Mouse (Mus musculus): ENCODE data around the gene Zfp64.

The Zfp64 gene

DNA sequence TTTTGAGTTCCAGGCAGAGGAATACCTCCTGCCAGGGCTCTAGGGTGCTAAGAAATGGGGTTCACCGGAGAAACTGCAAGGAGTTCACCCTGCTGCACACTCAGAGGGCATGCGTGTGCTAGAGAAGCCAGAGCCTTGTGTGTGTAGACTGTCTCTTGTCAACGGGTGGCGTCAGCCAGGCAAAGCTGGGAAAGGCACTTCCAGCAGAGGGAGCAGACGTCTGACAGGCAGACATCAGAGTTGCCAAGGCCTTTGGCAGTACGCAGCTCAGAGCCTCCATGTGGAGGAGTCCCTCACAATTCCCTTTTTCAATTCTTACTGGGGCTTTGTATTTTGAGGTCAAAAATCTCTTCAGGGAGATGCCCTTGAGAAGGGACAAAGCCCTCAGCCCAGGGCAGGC is 6.9 kb downstream of the Zfp64 start:
- no peak for DNase-seq (ENCODE audit: low read depth, low spot score)

DNA sequence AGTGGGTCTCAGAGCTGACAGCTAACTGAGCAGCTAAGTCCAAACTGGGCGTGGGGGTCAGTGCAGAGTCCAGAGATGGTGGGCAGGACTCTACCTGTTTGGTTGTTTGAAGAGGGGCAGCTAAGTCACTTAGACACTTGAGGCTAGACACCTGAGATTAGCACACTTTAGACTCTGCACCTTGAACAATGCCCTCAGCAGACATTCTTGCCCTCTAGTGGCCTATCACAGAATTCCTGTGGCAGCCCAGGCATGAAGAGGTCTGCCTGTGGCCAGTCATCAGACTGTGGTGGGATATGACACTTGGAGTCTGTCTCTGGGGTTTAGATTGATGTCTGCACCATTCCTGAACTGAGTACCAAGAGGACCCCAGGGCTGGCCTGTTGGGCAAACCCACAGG is 7.7 kb downstream of the Zfp64 start:
- no peak for DNase-seq (ENCODE audit: low read depth, low spot score)

- DNase-seq (ENCODE audit: low read depth, low spot score) = peak; percentile 52
Measured at GRCm38 (mm10) chr2:168944011-168944410, 11.4 kb downstream of the Zfp64 start.

- DNase-seq (ENCODE audit: low read depth, low spot score) = no peak
Measured at GRCm38 (mm10) chr2:168939941-168940340, 15.4 kb downstream of the Zfp64 start.

DNA sequence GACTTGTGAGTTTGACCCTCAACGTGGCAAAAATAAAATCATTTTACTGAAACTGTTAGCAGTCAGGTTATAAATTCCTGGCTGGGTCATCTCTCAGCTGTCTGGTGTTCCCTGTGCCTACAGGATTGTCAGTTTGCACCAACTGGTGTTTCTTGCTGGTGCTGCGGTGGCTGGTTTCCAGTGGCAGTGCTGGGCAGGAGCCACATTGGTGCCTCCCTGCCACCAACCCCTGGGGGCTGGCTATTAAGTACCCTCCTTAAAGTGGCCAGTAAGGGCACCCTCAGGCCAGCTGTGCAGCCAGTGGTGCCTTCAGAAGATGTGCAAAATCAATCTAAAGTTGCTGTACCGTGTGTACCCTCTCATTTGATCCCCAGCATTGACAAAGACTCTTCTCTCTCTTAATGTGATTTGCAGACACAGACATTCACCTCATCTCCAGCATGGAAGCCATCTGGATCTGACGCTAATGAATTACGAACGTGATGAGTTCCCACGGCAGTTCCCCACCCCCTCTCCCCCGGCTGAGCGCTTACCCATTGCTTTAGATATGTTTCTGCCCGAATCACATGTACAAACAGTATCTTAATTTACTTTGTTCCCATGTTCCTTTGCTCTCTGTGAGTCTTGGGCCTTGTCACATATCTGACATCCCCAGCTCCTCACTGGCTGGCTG is 16.0 kb downstream of the Zfp64 start:
- DNase-seq (ENCODE audit: low read depth, low spot score) = peak; percentile 38

GRCm38 (mm10) chr2:168936896-168937295 is 18.5 kb downstream of the Zfp64 start:
- DNase-seq (ENCODE audit: low read depth, low spot score) = no peak

DNA sequence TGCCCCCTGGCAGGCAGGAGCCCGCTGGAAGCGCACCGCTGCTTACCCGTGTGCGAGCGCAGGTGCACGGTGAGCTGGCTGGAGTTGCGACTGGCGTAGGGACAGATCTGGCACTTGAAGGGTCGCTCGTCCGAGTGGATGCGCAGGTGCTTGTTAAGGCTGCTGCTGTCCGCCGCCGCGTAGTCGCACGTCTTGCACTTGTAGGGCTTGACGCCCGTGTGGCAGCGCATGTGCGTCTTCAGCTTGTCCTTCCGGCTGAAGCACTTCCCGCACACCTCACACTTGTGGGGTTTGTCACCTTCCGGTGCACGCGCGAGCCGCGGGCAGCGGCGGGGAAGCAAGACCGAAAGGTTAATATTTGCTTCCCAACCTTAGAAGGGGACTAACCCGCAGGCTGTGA is 20.2 kb downstream of the Zfp64 start:
- DNase-seq (ENCODE audit: low read depth, low spot score) = no peak

DNA sequence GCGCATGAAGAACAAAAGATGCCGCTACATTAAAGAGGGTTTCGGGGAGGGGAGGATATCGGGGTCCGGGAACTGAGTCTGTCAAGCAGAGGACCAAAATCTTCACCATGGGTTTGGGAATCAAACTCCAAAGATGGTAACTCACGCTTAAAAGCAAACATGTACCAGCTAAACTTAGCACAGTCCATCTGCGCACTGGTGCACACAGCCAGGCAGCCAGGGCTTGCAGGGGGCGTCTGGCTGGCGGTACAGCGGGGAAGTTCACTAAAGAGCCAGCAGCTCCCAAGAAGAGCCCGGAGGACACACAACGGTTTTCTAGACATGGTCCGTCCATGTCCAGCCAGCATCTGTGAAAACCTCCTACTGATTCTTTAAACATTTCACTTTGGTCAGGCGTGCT is 23.7 kb downstream of the Zfp64 start:
- peak; percentile 77 for DNase-seq (ENCODE audit: low read depth, low spot score)

- DNase-seq (ENCODE audit: low read depth, low spot score) = peak; percentile 78
Measured at GRCm38 (mm10) chr2:168929691-168930090, 25.7 kb downstream of the Zfp64 start.

- no peak for DNase-seq (ENCODE audit: low read depth, low spot score)
Measured at GRCm38 (mm10) chr2:168927401-168927800, 28.0 kb downstream of the Zfp64 start.

DNA sequence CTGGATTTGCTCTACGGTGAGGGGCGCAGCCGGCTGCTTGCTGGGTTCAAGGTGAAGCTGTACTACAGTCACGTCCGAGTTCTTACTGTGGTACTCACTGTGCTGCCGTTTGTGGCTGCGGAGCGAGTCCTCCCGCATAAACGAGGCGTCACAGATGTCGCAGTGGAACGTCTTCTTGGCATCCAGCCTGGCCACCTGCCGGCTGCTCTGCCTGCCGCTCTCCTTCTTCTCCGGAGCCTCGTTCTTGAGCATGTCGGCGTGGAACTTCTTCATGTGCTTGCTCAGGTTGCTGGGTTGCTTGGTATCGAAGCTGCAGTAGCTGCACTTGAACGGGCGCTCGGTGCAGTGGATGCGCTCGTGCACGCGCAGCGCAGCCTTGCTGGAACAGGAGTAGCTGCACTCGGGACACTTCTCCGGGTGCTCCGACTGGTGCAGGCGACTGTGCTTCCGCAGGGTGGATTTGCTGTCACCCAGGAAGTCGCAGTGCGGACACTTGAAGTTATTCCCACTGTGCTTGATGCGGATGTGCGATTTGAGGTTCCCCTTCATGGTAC is 29.1 kb downstream of the Zfp64 start:
- peak; percentile 85 for DNase-seq (ENCODE audit: low read depth, low spot score)

DNA sequence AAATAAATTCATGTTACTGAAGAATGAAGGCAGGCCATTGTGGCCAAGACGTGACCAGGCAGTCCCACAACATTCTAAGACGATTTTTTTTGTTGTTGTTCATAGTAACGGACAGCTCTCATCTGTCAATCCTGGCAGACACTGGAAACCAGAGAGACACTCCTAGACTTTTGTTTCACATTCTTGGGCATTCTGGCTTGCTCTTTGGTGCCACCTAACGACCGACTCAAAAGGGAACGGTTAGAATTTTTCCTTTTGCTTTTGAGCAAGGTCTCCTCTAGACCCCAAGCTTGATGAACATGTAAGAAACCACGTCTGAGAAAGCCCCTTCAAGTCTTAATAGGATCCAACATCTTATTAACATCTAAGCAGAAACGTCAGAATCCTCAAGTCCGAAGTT is 31.7 kb downstream of the Zfp64 start:
- peak; percentile 52 for DNase-seq (ENCODE audit: low read depth, low spot score)

DNA sequence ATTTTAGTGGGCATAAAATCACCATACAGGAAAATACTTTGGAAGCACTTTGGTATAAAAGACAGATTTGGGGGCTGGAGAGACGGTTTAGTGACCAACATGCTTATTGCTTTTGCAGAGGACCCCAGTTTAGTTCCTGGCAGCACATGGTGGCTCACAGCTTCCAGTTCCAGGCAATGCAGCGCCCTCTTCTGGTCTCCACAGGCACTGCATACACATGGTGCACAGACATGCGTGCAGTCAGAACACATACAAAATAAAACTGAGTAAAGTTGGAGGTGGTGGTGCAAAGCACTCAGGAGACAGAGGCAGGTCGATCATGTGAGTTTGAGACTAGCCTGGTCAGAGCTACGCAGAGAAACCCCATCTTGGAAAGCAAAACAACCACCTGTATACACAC is 32.9 kb downstream of the Zfp64 start:
- no peak for DNase-seq (ENCODE audit: low read depth, low spot score)

DNA sequence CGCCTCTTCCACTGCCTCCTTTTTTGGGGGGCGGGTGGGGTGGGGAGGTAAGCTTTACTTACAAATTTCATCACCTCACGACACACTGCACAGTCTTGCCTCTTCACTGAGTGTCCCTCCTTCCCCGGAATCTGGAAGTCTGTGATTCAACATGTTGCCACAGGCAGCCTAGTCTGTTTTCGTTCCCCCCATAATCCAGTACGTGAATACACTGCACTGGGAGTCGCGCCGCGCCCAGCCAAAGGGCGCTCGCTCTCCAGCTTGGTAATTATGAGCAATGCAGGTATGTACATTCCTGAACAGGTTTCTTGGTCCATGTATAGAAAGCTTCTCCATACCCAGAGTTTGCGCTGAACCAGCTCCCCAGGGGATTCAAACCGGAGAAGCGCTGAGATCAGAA is 35.4 kb downstream of the Zfp64 start:
- no peak for DNase-seq (ENCODE audit: low read depth, low spot score)

GRCm38 (mm10) chr2:168912901-168913721 is 42.3 kb downstream of the Zfp64 start:
- DNase-seq (ENCODE audit: low read depth, low spot score) = no peak

- peak; percentile 55 for DNase-seq (ENCODE audit: low read depth, low spot score)
Measured at GRCm38 (mm10) chr2:168912051-168912891, 43.1 kb downstream of the Zfp64 start.

DNA sequence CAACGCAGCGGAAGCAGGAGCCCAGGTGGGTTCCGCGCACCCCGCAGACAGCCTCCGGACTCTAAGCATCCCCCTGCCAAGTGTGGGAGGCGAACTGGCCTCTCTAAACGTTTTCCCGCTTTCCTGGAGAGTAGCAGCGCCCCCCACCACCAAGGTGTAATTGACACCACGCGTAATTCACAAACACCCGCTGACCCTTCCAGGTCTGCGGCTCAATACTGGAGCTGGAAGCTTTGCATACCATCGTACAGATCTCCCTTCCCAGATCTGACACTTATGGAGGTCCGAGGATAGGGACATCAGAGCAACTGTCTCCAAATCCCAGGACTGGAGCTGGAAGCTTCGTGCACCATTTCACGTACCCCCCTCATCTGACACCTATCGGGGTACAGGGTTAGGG is 43.9 kb downstream of the Zfp64 start:
- no peak for DNase-seq (ENCODE audit: low read depth, low spot score)

DNA sequence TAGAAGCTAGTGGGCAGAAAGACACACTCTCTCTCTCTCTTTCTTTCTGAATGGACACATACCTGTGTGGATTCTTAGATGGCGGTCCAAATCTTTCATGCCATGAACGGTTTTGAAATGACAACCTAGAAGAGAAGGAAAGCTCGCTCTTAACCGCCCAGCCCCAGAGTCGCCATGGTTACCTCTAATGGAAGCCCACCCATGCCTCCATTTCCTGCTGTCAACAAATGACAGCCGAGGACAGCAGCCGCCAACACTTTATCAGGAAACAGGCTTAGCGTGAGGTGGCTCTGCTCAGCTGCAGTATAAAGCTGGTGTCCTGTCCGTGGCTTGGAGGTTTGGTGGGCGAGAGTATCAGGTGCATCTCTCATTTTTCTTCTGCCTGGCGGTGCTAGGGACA is 49.4 kb downstream of the Zfp64 start:
- no peak for DNase-seq (ENCODE audit: low read depth, low spot score)

DNA sequence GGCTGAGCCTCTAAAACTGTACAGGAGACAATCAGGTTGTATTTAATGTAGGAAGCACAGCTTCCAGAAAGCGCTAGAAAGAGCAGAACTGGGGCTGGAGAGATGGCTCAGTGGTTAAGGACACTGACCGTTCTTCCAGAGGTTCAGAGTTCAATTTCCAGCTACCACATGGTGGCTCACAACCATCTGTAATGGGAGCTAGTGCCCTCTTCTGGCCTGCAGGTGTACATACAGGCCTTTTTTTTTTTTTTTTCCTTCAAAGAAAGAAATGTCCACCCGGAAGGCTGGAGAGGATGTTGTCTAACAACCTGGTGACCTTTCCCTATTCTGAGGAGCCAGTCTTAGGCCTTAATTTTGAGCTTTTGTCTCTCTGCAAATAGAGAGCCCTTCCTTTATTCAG is 50.5 kb downstream of the Zfp64 start:
- peak; percentile 33 for DNase-seq (ENCODE audit: low read depth, low spot score)

GRCm38 (mm10) chr2:168904188-168904587 is 51.2 kb downstream of the Zfp64 start:
- DNase-seq (ENCODE audit: low read depth, low spot score) = peak; percentile 64

GRCm38 (mm10) chr2:168902634-168903033 is 52.8 kb downstream of the Zfp64 start:
- peak; percentile 51 for DNase-seq (ENCODE audit: low read depth, low spot score)

DNA sequence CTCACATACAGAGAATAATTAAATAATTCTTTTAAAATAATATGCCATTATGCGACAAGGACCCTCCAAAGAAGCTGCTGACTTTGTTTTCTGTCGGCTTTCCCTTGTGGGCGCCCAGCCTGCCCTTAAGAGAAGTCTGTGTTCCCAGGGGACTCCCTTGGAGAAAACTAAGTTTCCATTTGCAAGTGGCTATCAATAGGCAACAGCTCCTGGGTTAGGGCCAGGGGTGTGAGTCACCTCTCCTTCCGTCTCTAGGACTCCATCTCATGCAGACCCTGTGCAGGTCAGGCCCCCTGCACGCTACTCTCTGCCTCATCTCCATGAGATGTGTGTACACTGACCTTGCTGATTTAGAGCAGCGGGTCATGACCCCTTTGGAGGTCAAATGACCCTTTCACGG is 57.5 kb downstream of the Zfp64 start:
- no peak for DNase-seq (ENCODE audit: low read depth, low spot score)

All from brain, adult 2 months (tissue).